Mouse (Mus musculus) heart, embryonic 16.5 days (tissue): ENCODE results near the gene Tmem125. TPM values are rescaled to one million over a fixed set of nuclear protein-coding genes. Genes with fewer than 3 reads are reported as not detected.

ENCODE experiments used
- ATAC-seq: fragments of 200-750 bp; cut with Nextera tagmentation; replicated peaks from 2 replicates; pipeline ENCODE4 v1.8.0; 2017; ENCODE audit warnings: moderate number of reproducible peaks; ENCODE audit not compliant: insufficient read depth, low FRiP score; ENCODE audit errors: extremely low read depth
- H3K27ac ChIP-seq: fragments of 300-500 bp; sonication (generic); 2 replicates; pipeline ENCODE4 v1.5.1; 2014; ENCODE audit warnings: mild to moderate bottlenecking, low read length, control low read depth, moderate library complexity
- H3K27me3 ChIP-seq: fragments of 300-500 bp; sonication (generic); 2 replicates; pipeline ENCODE4 v1.6.1; 2014; ENCODE audit warnings: low read length, mixed read lengths; ENCODE audit not compliant: control insufficient read depth, insufficient read depth
- H3K36me3 ChIP-seq: fragments of 300-500 bp; sonication (generic); 2 replicates; pipeline ENCODE4 v1.6.1; 2014; ENCODE audit not compliant: control insufficient read depth, insufficient read depth
- H3K4me1 ChIP-seq: fragments of 300-500 bp; sonication (generic); 2 replicates; pipeline ENCODE4 v1.6.1; 2014; ENCODE audit warnings: low read length, mixed read lengths; ENCODE audit not compliant: control insufficient read depth, insufficient read depth
- H3K4me2 ChIP-seq: fragments of 300-500 bp; sonication (generic); 2 replicates; pipeline ENCODE4 v1.6.1; 2014; ENCODE audit warnings: low read depth, mild to moderate bottlenecking, control low read depth, low read length
- H3K4me3 ChIP-seq: fragments of 300-500 bp; sonication (generic); 2 replicates; pipeline ENCODE4 v1.5.1; 2014; ENCODE audit warnings: mild to moderate bottlenecking, control low read depth, low read length
- H3K9ac ChIP-seq: fragments of 300-500 bp; sonication (generic); 2 replicates; pipeline ENCODE4 v1.6.1; 2014; ENCODE audit warnings: low read length, control low read depth
- H3K9me3 ChIP-seq: fragments of 300-500 bp; sonication (generic); replicated peaks from 2 replicates; pipeline ENCODE4 v1.6.1; 2016; ENCODE audit warnings: low read length; ENCODE audit not compliant: control insufficient read depth
- WGBS: fragments of 180-500 bp; shearing (Covaris S2); extraction: QIAGEN DNeasy Blood & Tissue Kit; methylation state at CpG from one replicate; pipeline ENCODE4 v1.1.7; 2014; 5-methylcytosine and 5-hydroxymethylcytosine counted together
- polyA plus RNA-seq: library from polyadenylated mRNA; unstranded; fragments of >200 nt; fragmentation: Nextera tagmentation; extraction: Ambion mirVana; gene quantifications from 2 replicates; pipeline ENCODE4 v1.2.1, GENCODE M21; 2015

The Tmem125 gene
- 0.80 and 0.95 TPM in 2 replicates for polyA plus RNA-seq

DNA sequence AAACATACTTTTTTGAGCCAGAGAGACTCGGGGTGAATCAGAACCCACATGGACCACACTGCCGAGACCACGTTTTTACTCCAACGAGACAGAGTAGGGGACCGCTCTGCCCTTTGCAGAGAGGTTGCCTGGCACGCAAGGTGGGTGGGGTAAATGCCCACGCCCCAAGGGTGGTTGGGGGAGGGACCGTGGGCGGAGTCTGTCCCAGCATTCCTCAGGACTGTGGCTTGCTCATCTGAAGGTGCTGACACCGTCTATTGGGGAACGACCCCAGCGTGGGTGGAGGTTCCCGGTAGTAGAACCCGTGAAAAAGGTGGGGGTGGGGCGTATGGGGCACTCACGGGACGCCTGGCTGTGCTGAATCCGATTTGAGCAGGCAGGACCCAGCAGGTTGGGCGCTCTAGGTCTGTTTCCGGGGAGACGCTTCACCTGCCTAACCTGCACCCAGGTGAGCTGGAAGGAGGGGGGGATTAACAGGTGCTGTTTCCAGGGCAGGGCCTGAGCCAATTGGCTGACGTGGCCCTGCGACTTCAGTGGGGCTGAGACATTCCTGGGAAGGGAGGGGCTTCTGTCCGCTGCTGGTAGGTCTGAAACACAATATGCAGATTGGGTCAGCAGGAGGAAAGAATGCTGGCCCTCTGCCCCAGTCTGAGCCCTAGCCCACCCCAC is at the start of gene Tmem125:
Gene Tmem125 (minus strand): TSS at position 453 of the 669 bp plus-strand sequence.
- 4% methylated on average over 24 of the region's 24 CpGs for WGBS
- peak within 1 kb of the TSS; percentile 49 for H3K4me3 ChIP-seq
- ATAC-seq: peak; percentile 74; the same call in 1 of the 2 replicates
- peak within 1 kb of the TSS; percentile 79 for H3K4me2 ChIP-seq
- H3K27ac ChIP-seq: no peak within 1 kb of the TSS
- H3K9ac ChIP-seq: peak within 1 kb of the TSS; percentile 61
- H3K9me3 ChIP-seq: peaks cover 2% of the 10 kb centered on the region; the same call in 1 of the 2 replicates
- peaks cover 4% of the 10 kb centered on the region; the same call in 1 of the 2 replicates for H3K4me1 ChIP-seq
- no peaks in the 10 kb centered on the region for H3K36me3 ChIP-seq
- H3K27me3 ChIP-seq: peaks cover 10% of the 10 kb centered on the region

DNA sequence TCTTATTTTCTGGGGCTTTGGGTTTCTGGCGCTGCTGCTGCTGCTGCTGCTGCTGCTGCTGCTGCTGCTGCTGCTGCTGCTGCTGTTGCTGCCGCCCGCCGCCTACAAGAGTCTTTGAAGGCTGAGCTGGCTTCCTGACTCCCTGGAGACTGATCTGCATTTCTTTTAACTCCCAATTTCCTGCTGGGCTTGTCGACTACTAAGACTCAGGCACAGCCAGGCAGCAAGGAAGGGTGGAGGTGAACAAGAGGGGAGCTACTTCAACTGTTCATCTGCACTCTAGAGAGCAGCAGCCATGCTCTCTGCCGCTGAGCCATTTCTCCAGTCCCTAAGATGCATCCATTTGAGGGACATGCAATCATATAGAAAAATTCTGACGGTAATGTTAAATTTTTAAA is 45.9 kb upstream of the Tmem125 start:
- 10% methylated on average over 7 of the region's 7 CpGs for WGBS

DNA sequence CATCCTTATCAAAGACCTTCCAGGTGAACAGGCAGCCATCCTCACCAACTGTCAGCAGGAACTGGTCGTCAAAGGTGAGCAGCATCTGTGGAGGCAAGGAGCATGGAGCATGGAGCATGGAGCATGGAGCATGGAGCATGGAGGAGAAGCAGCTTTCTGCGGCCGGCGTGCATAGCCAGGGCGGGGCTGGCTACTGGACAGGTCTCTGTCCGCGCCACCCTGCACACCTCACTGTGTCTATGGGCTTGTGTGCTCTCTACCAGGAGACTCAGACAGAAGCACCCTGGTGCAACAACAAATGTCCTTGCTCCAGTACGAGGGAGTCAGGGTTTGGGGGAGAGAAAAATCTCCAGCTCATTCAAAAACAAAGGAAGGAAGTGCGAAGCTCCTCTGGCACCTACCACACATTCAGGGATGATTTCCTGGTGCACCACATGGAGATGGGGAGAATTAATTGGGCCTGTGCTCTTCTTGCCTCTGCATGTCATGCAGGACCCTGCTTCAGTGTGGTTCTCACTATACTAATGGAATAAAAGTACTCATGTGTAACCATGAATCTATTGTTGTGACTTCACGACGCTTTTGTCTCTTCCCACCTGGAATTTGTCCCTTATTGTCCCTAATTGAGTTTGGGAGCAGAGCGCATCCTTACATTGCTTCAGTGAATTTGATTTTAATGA is 45.3 kb upstream of the Tmem125 start:
- H3K9me3 ChIP-seq: peaks cover 5% of the 10 kb centered on the region; the same call in 1 of the 2 replicates
- no peak overlapping the region for H3K27ac ChIP-seq
- H3K9ac ChIP-seq: no peak overlapping the region
- no peak overlapping the region for H3K4me3 ChIP-seq
- no peaks in the 10 kb centered on the region for H3K36me3 ChIP-seq
- WGBS: 60% methylated on average over 12 of the region's 12 CpGs
- no peak for ATAC-seq
- 0 out of 2 replicates have a peak, but pooled peaks cover 2% of the 10 kb centered on the region for H3K27me3 ChIP-seq
- peaks cover 5% of the 10 kb centered on the region; the same call in 1 of the 2 replicates for H3K4me1 ChIP-seq
- no peak overlapping the region for H3K4me2 ChIP-seq

More for the DNA sequence above, 45.9 kb upstream of the Tmem125 start:
- 0 out of 2 replicates have a peak, but pooled peaks cover 2% of the 10 kb centered on the region for H3K27me3 ChIP-seq
- H3K4me2 ChIP-seq: no peak overlapping the region
- H3K27ac ChIP-seq: no peak overlapping the region
- no peak for ATAC-seq
- H3K4me3 ChIP-seq: no peak overlapping the region
- H3K4me1 ChIP-seq: peaks cover 5% of the 10 kb centered on the region; the same call in 1 of the 2 replicates
- H3K9me3 ChIP-seq: no peaks in the 10 kb centered on the region; the same call in 1 of the 2 replicates
- H3K9ac ChIP-seq: no peak overlapping the region
- H3K36me3 ChIP-seq: no peaks in the 10 kb centered on the region

DNA sequence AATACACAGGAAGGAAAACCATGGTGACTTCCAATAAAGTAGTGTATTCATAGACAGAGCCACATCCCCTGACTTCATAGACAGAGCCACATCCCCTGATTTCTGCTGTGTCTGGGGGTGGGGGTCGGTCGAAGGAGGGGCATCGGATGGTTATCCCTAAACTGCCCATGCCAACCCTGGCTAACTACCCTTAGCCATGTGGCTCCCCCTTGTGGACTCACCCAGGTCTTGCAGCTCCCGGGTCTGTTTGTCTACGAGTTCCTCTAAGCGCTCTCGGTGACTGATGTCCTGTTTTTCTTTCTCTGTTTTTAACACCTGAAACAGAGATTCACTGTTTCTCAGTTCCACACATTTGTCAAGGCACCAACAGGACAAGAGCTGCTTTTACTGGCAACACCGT is 38.8 kb upstream of the Tmem125 start:
- no peaks in the 10 kb centered on the region for H3K27me3 ChIP-seq
- H3K4me3 ChIP-seq: no peak overlapping the region
- no peaks in the 10 kb centered on the region for H3K36me3 ChIP-seq
- H3K9me3 ChIP-seq: peaks cover 11% of the 10 kb centered on the region; the same call in 1 of the 2 replicates
- no peak overlapping the region for H3K9ac ChIP-seq
- H3K27ac ChIP-seq: no peak overlapping the region
- no peak overlapping the region for H3K4me2 ChIP-seq
- 91% methylated on average over 8 of the region's 8 CpGs for WGBS
- no peak for ATAC-seq
- H3K4me1 ChIP-seq: peaks cover 5% of the 10 kb centered on the region; the same call in 1 of the 2 replicates

DNA sequence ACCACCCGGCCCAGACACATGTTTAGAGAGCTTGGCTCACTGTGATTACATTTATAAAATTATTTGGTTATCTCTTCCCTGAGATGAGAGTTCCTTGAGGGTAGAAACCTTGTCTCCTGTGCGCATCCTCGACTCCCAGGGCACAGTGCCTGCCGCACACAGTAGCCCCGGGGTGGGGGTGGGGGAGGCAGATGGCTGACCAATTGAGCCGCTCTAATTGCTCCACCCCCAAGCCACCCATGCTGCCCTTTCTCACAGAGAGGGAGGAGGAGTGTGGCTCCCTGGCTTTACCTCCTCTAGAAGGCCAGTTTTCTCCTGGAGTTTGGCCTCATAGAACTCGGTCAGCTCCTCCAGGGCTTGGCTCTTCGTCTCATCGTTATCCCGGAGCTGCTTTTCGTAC is 37.7 kb upstream of the Tmem125 start:
- no peak for ATAC-seq
- H3K4me3 ChIP-seq: no peak overlapping the region
- H3K4me2 ChIP-seq: no peak overlapping the region
- H3K36me3 ChIP-seq: no peaks in the 10 kb centered on the region
- H3K27ac ChIP-seq: no peak overlapping the region
- 43% methylated on average over 11 of the region's 11 CpGs for WGBS
- H3K4me1 ChIP-seq: no peaks in the 10 kb centered on the region
- H3K9ac ChIP-seq: no peak overlapping the region
- H3K27me3 ChIP-seq: peaks cover 1% of the 10 kb centered on the region
- peaks cover 11% of the 10 kb centered on the region; the same call in 1 of the 2 replicates for H3K9me3 ChIP-seq

DNA sequence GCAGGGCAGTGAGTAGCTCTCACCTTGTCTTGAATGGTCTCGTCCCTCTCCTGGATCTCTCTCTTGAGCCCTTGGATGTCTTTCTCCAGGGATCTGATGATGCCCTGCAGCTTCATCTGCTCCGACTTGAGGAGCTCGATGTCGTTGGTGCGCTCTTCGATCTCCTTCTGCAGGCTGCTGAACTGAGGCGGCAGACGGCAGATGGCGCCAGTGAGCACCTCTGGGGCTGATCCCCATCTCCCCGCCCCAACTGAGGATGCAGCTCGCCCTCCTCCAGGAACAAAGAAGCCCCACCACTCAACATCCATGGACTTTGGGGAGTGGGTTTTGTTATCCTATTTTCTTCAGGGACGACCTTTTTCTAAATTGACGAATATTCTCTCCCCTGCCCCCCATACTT is 35.5 kb upstream of the Tmem125 start:
- Histone ChIP-seq H3K9me3 (peaks cover 7% of the 10 kb centered on the region; the same call in 1 of the 2 replicates), H3K27ac (no peak overlapping the region), H3K4me2 (no peak overlapping the region), H3K36me3 (no peaks in the 10 kb centered on the region), H3K4me3 (no peak overlapping the region), H3K27me3 (peaks cover 15% of the 10 kb centered on the region), H3K9ac (no peak overlapping the region), H3K4me1 (no peaks in the 10 kb centered on the region)
- no peak for ATAC-seq
- 45% methylated on average over 13 of the region's 13 CpGs for WGBS

DNA sequence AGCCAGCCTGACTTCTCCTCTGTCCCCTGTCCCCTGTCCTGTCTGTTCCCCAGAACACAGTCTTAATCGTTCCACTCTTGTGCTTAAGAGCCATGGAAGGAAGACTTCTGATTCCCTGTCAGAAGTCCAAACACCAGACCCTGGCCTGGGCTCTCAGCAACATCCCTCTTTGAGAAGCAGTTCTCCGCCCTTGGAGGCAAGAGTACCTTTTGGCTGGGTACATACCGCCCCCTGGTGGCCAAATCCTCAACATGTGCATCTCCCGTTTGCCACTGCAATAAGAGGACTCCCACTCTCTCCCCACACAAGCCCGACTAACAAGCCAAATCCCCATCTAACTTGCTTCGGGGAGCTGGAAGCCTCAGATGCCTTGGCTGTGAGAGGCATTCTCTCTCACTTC is 32.3 kb upstream of the Tmem125 start:
- H3K27me3 ChIP-seq: peaks cover 25% of the 10 kb centered on the region
- WGBS: 8% methylated on average over 6 of the region's 6 CpGs
- no peak for ATAC-seq

DNA sequence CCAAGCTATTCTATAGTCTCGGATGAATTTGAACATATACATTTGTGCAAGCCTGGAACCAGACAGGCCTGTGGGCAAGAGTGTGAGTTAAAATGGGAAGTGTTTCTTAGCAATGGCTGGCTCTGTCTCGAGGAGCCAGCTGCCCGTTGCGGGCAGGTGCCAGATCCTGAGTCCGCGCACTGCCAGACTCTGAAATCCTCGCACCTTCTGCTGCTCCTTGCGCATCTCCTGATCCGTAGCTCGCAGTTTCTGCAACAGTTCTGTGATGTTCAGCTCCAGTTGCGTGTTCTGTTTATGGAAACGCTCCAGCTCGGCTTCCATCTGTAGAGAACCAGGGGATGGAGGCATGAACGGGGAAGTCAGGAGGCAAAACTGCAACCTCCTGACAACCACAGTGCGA is 27.6 kb upstream of the Tmem125 start:
- no peak overlapping the region for H3K9ac ChIP-seq
- H3K27me3 ChIP-seq: peaks cover 30% of the 10 kb centered on the region
- H3K9me3 ChIP-seq: no peaks in the 10 kb centered on the region
- WGBS: 77% methylated on average over 15 of the region's 15 CpGs
- no peaks in the 10 kb centered on the region for H3K36me3 ChIP-seq
- H3K4me3 ChIP-seq: no peak overlapping the region
- ATAC-seq: no peak
- H3K4me1 ChIP-seq: no peaks in the 10 kb centered on the region
- H3K27ac ChIP-seq: no peak overlapping the region
- no peak overlapping the region for H3K4me2 ChIP-seq

More for the DNA sequence above, 32.3 kb upstream of the Tmem125 start:
- Histone ChIP-seq H3K36me3 (no peaks in the 10 kb centered on the region), H3K9ac (no peak overlapping the region), H3K27ac (no peak overlapping the region), H3K4me3 (no peak overlapping the region), H3K4me1 (no peaks in the 10 kb centered on the region), H3K4me2 (no peak overlapping the region), H3K9me3 (peaks cover 6% of the 10 kb centered on the region; the same call in 1 of the 2 replicates)

DNA sequence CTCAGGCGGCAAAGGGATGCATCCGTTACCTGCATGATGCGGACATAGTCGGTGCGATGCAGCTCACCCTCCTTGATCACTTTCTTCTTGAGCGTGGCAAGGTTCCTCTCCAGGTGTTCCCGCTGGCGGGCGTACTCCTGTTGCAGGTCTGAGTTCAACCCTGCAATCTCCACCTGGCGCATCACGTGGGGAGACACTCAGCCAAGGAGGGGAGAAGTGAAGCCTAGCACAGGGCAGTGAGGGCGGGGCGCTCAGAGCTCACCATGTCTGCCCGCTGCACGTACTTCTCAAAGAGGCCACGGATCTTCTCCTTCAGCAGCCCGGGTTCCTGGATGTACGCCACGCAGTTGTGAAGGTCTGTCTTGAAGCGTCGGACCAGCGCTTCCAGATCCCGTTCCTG is 25.5 kb upstream of the Tmem125 start:
- WGBS: 64% methylated on average over 23 of the region's 23 CpGs
- no peaks in the 10 kb centered on the region for H3K4me1 ChIP-seq
- ATAC-seq: no peak
- no peaks in the 10 kb centered on the region for H3K9me3 ChIP-seq
- no peak overlapping the region for H3K9ac ChIP-seq
- H3K4me2 ChIP-seq: no peak overlapping the region
- no peak overlapping the region for H3K4me3 ChIP-seq
- H3K27ac ChIP-seq: no peak overlapping the region
- H3K36me3 ChIP-seq: no peaks in the 10 kb centered on the region
- H3K27me3 ChIP-seq: peaks cover 18% of the 10 kb centered on the region
